Mouse (Mus musculus): ENCODE measurements around the gene Bclaf1. TPM values are rescaled to one million over a fixed set of nuclear protein-coding genes. Genes with fewer than 3 reads are reported as not detected.

Bclaf1 gene
- polyA plus RNA-seq, 1 experiment from 2014 or later: 148 TPM

DNA sequence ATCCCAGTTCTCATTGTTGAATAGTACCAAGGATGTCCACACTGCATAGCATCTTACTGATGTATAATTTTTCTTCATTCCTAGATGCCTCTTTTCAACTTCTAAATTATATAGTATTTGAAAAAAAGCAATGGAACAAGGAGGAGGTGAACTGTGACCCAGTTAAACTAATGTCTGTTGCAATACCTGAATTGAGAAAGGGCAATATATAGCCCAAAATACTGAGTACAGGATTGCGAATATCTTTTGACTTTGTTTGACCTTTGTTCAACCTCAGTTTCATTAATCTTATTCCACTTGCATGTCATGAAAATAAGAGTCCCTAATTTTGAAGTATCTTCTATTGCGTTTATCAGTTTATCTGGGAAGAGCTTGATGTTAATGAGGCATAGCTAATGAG, 19.0 kb downstream of the Bclaf1 start:
- Histone ChIP-seq H3K4me1 (no peaks in the 10 kb centered on the region), H3K9me3 (no peaks in the 10 kb centered on the region), H3K9ac (no peak overlapping the region), H3K4me3 (no peak overlapping the region), H3K36me3 (peaks cover 66% of the 10 kb centered on the region), H3K27ac (no peak overlapping the region), H3K4me2 (replicated peaks) (no peak overlapping the region), H3K27me3 (no peaks in the 10 kb centered on the region)
- ATAC-seq (ENCODE audit: low FRiP score, low read depth): no peak
- 90% methylated on average over 2 of the region's 2 CpGs for WGBS

DNA sequence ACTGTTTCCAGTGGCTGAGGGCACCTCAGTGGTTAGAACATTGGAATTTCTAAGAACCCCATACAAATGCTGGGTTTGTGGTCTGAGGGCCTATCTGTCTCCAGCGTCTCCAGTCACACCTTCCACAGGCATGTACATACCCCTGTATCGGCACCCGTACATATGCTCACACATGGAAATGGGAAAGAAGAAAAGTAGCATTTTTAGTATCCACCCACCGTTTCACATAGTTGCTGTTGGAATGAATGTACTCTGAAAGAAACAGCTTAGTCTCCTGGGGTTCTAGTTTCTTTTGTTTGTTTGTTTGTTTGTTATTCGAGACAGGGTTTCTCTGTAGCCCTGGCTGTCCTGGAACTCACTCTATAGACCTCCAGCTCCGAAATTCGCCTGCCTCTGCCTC, 25.6 kb downstream of the Bclaf1 start:
- Histone ChIP-seq H3K4me3 (no peak overlapping the region), H3K36me3 (peaks cover 69% of the 10 kb centered on the region), H3K9ac (no peak overlapping the region), H3K27me3 (no peaks in the 10 kb centered on the region), H3K9me3 (no peaks in the 10 kb centered on the region), H3K4me1 (no peaks in the 10 kb centered on the region), H3K27ac (no peak overlapping the region), H3K4me2 (replicated peaks) (no peak overlapping the region)
- WGBS: 93% methylated on average over 7 of the region's 7 CpGs
- no peak for ATAC-seq (ENCODE audit: low FRiP score, low read depth)

DNA sequence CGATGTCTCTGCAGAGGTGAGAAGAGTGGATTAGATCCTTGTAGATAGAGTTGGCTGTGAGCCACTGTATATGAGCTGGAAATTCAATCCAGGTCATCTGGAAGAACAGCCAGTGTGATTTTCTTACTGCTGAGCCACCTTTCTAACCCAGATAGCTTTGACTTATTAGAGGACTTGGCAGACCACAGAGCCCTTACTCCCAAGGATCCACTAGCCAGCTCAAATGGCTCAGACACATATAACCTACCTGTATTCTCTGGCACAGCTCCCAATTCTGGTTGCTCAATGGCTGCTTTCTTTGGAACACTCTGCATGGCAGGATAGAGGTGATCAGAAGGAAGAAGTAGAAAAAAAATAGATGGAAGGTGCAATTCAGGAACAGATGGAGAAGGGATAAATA, 33.5 kb downstream of the Bclaf1 start:
- H3K9ac ChIP-seq: no peak overlapping the region
- no peak for ATAC-seq (ENCODE audit: low FRiP score, low read depth)
- H3K9me3 ChIP-seq: no peaks in the 10 kb centered on the region
- peaks cover 38% of the 10 kb centered on the region for H3K36me3 ChIP-seq
- no peak overlapping the region for H3K27ac ChIP-seq
- H3K4me1 ChIP-seq: peaks cover 8% of the 10 kb centered on the region; the same call in 1 of the 2 replicates
- no peaks in the 10 kb centered on the region for H3K27me3 ChIP-seq
- no peak overlapping the region for H3K4me2 ChIP-seq (replicated peaks)
- H3K4me3 ChIP-seq: no peak overlapping the region
- WGBS: 80% methylated on average over 1 of the region's 1 CpGs

DNA sequence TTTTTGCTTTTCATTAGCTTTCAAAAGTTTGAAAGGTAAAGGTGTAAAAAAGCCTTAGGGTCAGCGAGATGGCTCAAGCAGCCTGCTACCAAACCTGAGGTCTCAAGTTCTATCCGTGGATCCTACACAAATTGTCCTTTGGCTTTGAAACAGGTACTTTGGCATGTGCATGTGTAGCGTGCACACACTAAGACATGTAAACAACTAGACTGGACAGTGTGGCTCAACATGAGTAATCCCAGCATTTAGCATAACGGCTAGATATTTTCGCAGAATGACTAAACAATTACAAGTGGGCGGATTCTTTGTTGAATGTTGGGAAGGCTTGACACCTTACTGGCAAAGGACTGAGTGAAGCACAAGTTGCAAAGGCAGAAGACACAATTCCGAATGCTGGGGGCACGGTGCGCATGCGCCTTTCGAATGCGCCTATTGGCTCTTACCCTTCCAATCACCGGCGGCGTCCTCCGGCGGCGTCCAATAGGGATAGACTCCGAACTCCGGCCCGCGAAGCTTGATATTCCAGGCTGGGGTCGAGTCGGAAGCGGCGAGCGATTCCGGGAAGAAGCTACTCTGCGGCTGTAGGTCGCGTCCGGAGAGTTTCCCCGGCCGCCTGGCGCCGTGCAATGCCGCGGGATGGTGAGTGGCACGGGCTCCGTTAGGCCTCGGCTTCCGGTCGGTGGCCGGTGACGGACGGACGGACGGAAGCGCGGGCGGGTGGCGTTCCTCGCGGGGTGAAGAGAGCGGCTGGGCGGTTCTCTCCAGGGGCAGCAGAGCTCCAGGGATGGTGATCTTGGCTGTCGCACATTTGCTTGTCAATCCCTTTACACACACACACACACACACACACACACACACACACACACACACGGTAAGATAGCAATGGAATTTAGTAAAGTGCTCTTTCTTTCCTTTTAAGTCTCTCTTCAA, 35.3 kb downstream of the Bclaf1 start, which contains the start of gene Mtfr2:
Mtfr2 (plus strand) TSS at position 486 of the 930 bp plus-strand sequence.
- 2% methylated on average over 58 of the region's 58 CpGs for WGBS
- no peak within 1 kb of the TSS for H3K27ac ChIP-seq
- peaks cover 8% of the 10 kb centered on the region; the same call in 1 of the 2 replicates for H3K4me1 ChIP-seq

DNA sequence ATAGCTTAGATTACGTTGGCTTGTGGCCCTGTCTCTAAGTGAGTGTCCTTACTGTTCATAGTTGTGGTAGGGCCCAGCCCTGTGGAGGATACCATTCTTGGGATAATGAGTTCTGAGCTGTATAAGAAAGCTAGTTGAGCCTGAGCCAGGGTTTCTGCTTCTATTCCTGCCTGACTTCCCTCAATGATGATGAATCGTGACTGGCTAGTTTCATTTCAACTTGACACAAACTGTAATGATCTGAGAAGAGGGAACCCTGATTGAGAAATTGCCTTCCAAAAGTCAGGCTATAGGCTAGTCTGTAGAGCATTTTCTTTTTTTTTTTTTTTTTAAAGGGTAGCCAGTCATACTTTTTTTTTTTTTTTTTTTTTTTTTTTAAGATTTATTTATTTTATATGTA, 36.6 kb downstream of the Bclaf1 start:
- ATAC-seq (ENCODE audit: low FRiP score, low read depth): no peak
- H3K4me1 ChIP-seq: peaks cover 8% of the 10 kb centered on the region; the same call in 1 of the 2 replicates
- H3K4me2 ChIP-seq (replicated peaks): no peak overlapping the region
- no peak overlapping the region; the same call in 1 of the 2 replicates for H3K4me3 ChIP-seq
- H3K27me3 ChIP-seq: no peaks in the 10 kb centered on the region
- H3K36me3 ChIP-seq: peaks cover 16% of the 10 kb centered on the region
- no peak overlapping the region for H3K9ac ChIP-seq
- H3K27ac ChIP-seq: no peak overlapping the region
- no peaks in the 10 kb centered on the region for H3K9me3 ChIP-seq
- 91% methylated on average over 2 of the region's 2 CpGs for WGBS

More for the DNA sequence above, 35.3 kb downstream of the Bclaf1 start, which contains the start of gene Mtfr2:
- Histone ChIP-seq H3K4me3 (peak within 1 kb of the TSS; percentile 73), H3K9me3 (no peaks in the 10 kb centered on the region), H3K9ac (peak within 1 kb of the TSS; percentile 68), H3K36me3 (peaks cover 29% of the 10 kb centered on the region), H3K4me2 (replicated peaks) (peak within 1 kb of the TSS; percentile 87), H3K27me3 (no peaks in the 10 kb centered on the region)
- peak; percentile 97 for ATAC-seq (ENCODE audit: low FRiP score, low read depth)

DNA sequence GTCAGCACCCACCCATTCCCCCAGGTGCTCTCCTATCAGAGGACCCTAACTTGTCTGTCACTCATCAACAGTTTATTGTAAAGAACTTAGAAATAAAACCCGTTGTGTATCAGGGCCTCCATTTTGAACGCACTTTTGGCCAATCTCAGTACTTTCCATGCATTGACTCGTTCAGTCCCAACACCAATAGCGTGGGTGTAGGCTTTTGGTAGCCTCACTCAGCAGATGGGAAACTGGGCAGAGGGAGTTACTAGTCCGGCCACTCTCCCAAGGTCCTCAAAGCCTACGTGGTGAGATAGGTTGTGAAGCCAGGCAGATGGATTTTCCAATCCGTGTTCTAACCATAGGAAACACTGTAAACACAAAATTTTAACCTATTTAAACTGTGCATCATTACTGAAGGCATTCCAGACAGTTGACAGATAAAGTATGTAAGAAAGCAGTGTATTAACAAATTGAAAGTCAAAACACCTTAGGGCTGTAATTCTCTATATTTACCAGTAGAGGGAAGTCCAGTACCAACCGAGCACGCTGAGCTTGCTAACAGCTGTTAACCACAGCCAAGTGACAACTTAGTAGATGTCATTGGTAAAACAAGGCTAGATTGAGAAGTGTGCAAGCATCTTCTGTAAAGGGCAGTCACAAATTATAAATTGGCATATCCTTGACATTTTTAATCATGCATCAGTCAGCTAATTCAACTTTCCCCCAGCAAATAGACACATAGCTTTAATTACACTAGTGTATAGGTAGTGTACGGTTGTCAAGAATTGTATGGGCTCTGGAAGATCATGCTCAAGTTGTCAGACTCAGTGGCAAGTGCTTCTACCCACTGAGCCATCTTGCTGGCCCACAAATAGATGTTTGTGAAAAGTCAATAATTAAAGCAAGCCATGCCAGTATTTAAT, 49.5 kb downstream of the Bclaf1 start:
- H3K9me3 ChIP-seq: no peaks in the 10 kb centered on the region
- no peak overlapping the region for H3K4me3 ChIP-seq
- H3K4me2 ChIP-seq (replicated peaks): no peak overlapping the region
- no peak overlapping the region for H3K9ac ChIP-seq
- H3K4me1 ChIP-seq: no peaks in the 10 kb centered on the region
- H3K27me3 ChIP-seq: no peaks in the 10 kb centered on the region
- no peak; the same call in 1 of the 2 replicates for ATAC-seq (ENCODE audit: low FRiP score, low read depth)
- peaks cover 20% of the 10 kb centered on the region for H3K36me3 ChIP-seq
- WGBS: 62% methylated on average over 10 of the region's 10 CpGs
- no peak overlapping the region for H3K27ac ChIP-seq

DNA sequence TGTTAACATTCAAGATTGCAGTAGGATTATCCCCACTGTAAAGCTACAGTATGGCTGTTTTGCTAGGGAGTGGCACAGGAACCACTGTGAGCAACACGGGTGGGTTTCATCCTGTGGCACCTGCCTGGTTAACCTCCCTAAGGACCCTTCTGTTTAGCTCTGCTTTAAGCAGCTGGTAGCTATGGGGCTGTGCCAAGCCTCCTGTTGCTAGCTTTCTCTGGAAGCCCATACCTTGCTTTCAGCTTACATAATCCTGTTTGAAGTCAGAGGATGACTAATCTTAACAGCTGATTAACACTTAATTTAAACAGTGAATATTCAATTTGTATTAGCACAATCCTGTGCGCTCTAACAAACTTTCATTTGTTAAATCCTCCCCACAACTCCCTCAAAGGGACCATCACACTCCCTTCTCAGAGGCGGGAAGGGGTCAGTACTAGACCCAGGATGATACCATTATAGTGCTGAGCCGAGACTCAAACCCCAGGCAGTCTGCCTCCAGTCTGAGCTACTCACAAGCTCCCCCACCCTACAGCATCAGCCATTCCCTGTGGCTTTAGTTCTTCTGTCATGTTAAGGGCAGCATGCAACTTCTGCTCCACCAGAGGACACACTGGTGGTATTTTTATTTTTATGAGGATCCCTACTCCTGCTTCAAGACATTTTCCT, 50.3 kb downstream of the Bclaf1 start:
- no peak for ATAC-seq (ENCODE audit: low FRiP score, low read depth)
- no peaks in the 10 kb centered on the region for H3K4me1 ChIP-seq
- no peak overlapping the region for H3K27ac ChIP-seq
- no peak overlapping the region for H3K4me3 ChIP-seq
- peaks cover 16% of the 10 kb centered on the region for H3K36me3 ChIP-seq
- no peaks in the 10 kb centered on the region for H3K27me3 ChIP-seq
- no peak overlapping the region for H3K4me2 ChIP-seq (replicated peaks)
- H3K9me3 ChIP-seq: peaks cover 1% of the 10 kb centered on the region; the same call in 1 of the 2 replicates
- WGBS: 70% methylated on average over 4 of the region's 4 CpGs
- no peak overlapping the region for H3K9ac ChIP-seq

DNA sequence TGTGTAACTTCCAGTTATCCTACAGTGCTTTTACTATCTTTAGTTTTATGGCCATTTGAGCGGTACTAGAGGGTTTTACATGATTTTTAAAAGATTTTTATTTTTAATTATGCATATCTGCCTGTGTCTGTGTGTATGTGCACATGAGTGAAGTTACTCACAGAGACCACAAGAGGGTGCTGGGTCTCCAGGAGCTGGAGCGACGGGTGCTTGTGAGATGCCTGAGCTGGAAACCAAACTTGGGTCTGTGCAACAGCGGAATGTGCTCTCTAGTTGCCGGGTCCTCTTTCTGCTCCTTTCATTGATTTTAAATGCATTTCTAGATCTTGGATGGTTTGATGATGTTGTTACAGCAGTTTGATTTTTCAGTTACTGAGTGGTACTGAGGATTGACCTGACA, 59.8 kb downstream of the Bclaf1 start:
- no peaks in the 10 kb centered on the region for H3K27me3 ChIP-seq
- H3K9me3 ChIP-seq: peaks cover 7% of the 10 kb centered on the region; the same call in 1 of the 2 replicates
- no peak for ATAC-seq (ENCODE audit: low FRiP score, low read depth)
- no peaks in the 10 kb centered on the region for H3K36me3 ChIP-seq
- 91% methylated on average over 5 of the region's 5 CpGs for WGBS
- no peak overlapping the region for H3K4me3 ChIP-seq
- H3K4me1 ChIP-seq: no peaks in the 10 kb centered on the region
- no peak overlapping the region for H3K27ac ChIP-seq
- H3K4me2 ChIP-seq (replicated peaks): no peak overlapping the region
- no peak overlapping the region for H3K9ac ChIP-seq

DNA sequence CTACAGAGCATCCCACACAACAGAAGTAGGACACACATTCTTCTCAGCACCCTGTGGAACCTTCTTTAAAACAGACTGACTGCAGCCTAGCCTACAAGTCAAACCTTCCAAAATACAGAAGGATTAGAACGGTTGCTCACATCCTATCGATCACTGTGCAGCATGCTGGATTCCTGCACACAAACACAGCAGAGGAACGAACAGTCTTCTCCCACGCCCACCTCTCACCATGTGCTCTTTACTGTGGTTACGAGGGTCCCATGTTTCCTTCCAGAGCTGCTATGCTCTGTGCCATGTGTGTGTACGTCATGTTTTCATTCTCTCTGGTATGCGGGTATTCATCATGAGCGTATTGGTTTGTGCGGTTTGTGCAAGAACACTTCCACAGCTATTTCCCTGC, 65.4 kb downstream of the Bclaf1 start:
- H3K4me2 ChIP-seq (replicated peaks): no peak overlapping the region
- ATAC-seq (ENCODE audit: low FRiP score, low read depth): no peak
- H3K27ac ChIP-seq: no peak overlapping the region
- no peak overlapping the region for H3K9ac ChIP-seq
- no peaks in the 10 kb centered on the region for H3K27me3 ChIP-seq
- WGBS: 83% methylated on average over 9 of the region's 9 CpGs
- no peaks in the 10 kb centered on the region for H3K9me3 ChIP-seq
- no peaks in the 10 kb centered on the region for H3K4me1 ChIP-seq
- H3K36me3 ChIP-seq: no peaks in the 10 kb centered on the region
- no peak overlapping the region for H3K4me3 ChIP-seq

DNA sequence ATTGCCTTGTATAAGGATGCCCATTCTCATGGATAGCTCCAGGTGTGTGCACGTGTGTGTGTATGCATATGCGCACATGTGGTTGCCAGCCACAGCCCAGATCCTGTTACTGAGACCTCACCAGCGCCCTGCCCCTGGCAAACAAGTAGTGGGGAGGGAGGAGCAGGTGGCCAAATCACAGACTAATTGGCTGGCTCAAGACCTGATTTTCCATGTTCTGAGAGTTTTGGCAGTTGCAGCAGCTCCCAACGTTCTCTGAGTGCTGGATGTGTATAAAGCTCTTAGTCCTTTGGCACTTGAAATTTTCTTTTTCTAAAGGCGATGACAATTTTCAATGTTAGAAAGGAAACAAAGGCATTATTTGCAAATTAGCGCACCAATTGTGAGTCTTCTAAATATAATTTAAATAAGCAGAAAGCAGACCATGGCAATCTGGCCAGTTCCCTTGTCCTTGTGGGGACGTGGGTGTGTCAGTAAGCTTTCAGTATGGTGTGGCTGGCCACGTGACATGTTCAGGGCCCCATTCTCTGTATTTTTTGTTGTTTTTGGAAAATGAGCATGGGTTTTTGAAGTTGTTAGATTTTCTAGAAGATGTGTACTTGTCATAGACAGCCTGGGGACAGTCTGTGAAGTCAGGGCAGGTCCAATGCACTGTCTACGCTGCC, 66.9 kb downstream of the Bclaf1 start:
- 75% methylated on average over 9 of the region's 9 CpGs for WGBS
- no peaks in the 10 kb centered on the region for H3K4me1 ChIP-seq
- no peak overlapping the region for H3K9ac ChIP-seq
- H3K9me3 ChIP-seq: no peaks in the 10 kb centered on the region
- no peaks in the 10 kb centered on the region for H3K27me3 ChIP-seq
- H3K4me2 ChIP-seq (replicated peaks): no peak overlapping the region
- H3K36me3 ChIP-seq: no peaks in the 10 kb centered on the region
- no peak overlapping the region for H3K27ac ChIP-seq
- H3K4me3 ChIP-seq: no peak overlapping the region
- ATAC-seq (ENCODE audit: low FRiP score, low read depth): no peak

DNA sequence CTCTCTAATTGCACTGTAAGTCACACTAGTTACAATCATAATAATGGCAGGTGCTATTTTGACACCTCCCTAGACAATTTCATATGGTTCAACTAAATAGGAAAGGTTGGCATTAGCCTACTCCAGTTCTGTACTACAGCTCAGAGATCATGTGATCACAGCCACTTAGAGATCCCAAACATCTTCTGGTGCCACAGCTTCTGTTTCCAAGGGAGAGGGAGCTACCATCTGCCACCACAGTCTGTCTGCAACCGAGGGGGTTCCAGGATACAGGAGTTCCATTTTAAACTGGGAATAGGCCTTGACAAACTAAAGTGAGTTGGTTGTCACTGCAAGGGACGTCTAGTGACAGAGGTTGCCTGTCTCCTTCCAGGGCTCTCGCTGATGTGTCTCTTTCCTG, 68.5 kb downstream of the Bclaf1 start:
- no peak overlapping the region for H3K4me2 ChIP-seq (replicated peaks)
- H3K9me3 ChIP-seq: no peaks in the 10 kb centered on the region
- no peak overlapping the region for H3K27ac ChIP-seq
- no peak overlapping the region for H3K9ac ChIP-seq
- H3K27me3 ChIP-seq: no peaks in the 10 kb centered on the region
- 86% methylated on average over 3 of the region's 3 CpGs for WGBS
- H3K4me1 ChIP-seq: no peaks in the 10 kb centered on the region
- no peak for ATAC-seq (ENCODE audit: low FRiP score, low read depth)
- no peaks in the 10 kb centered on the region for H3K36me3 ChIP-seq
- H3K4me3 ChIP-seq: no peak overlapping the region
